Mouse (Mus musculus): ENCODE results near the gene Prickle2. TPM values are rescaled to one million over a fixed set of nuclear protein-coding genes. Genes with fewer than 3 reads are reported as not detected.

Prickle2 gene
- total and polyA plus RNA-seq, 2 experiments from 2014 or later: 10.9 to 27.4 TPM

DNA sequence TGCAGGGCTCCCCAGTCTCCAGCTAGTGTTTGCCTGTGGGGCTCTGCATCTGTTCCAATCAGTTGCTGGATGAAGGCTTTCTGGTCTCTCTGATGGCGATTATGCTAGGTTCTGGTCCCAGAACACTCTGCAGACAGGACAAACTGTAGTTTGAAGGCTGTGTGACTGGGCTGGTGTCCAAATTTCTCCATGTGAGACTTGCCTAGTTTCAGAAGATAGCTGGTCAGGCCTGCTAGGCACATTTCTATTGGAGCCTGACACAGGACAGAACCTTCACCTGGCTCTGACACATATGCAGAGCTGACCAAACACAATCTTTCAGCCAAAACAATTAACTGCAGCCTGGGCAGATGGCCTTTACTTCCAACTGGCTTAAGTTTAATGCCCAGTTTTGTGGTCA is 80.0 kb downstream of the Prickle2 start:
- Histone ChIP-seq H3K9me3 (ENCODE audit: low read length) (no peaks in the 10 kb centered on the region), H3K4me1 (ENCODE audit: insufficient read depth, low read length) (no peaks in the 10 kb centered on the region), H3K36me3 (ENCODE audit: insufficient read depth, low read length) (no peaks in the 10 kb centered on the region), H3K4me3 (ENCODE audit: low read depth, low read length) (no peak overlapping the region), H3K27ac (ENCODE audit: low read depth, low read length) (no peak overlapping the region), H3K27me3 (ENCODE audit: insufficient read depth, low read length) (no peaks in the 10 kb centered on the region), H3K9ac (replicated peaks; ENCODE audit: low read length, poor library complexity, severe bottlenecking) (no peak overlapping the region), H3K4me2 (ENCODE audit: low read depth, low read length, poor library complexity, severe bottlenecking) (no peak overlapping the region)
- 57% methylated on average over 1 of the region's 1 CpGs for WGBS
- TF ChIP-seq CTCF (IDR thresholded peaks at IDR 0.05): no peak
- DNase-seq (ENCODE audit: low spot score) (peak; percentile 72), ATAC-seq (ENCODE audit: low FRiP score) (no peak)

DNA sequence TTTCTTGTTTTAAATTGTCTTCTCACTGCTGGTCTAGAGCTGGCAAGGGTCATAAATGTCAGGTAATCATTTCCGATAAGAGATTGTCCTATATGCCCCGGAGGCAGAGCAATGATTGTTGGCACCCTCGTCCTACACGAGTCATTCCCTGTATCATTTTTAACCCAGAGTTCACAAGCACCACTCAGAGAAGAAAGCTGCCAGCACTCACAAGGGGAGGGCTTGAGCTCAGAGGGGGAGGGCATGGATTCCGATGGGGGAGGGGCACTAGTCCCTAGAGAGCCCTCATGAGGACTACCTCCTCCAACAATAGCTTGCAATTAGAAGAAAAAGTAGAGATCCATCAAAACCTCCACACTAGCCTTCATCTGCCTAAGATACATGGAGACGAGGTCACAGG is 81.6 kb downstream of the Prickle2 start:
- Histone ChIP-seq H3K4me1 (ENCODE audit: insufficient read depth, low read length) (no peaks in the 10 kb centered on the region), H3K27me3 (ENCODE audit: insufficient read depth, low read length) (no peaks in the 10 kb centered on the region), H3K36me3 (ENCODE audit: insufficient read depth, low read length) (no peaks in the 10 kb centered on the region), H3K4me3 (ENCODE audit: low read depth, low read length) (no peak overlapping the region), H3K27ac (ENCODE audit: low read depth, low read length) (no peak overlapping the region), H3K9me3 (ENCODE audit: low read length) (no peaks in the 10 kb centered on the region), H3K9ac (replicated peaks; ENCODE audit: low read length, poor library complexity, severe bottlenecking) (no peak overlapping the region), H3K4me2 (ENCODE audit: low read depth, low read length, poor library complexity, severe bottlenecking) (no peak overlapping the region)
- TF ChIP-seq CTCF (IDR thresholded peaks at IDR 0.05): no peak
- no peak for ATAC-seq (ENCODE audit: low FRiP score)
- DNase-seq (ENCODE audit: low spot score): no peak
- WGBS: 69% methylated on average over 6 of the region's 6 CpGs

DNA sequence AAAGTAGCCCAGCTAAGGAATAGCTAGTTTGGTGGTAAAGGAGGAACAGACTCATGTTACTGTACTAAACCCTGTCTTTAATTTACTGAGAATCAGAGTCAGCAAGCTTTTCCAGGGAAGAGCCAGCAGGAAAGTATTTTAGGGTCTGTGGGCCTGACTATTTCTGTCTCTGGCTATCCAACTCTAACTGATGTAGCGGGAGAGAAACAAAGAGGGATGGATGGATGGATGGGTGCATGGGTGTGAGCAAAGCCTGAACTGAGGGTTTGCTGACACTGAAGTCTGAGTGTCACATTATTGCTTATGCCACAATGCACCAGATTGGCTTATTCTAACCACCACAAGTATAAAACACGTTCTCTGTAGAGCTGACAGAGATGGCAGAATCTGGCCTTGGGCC is 88.8 kb downstream of the Prickle2 start:
- H3K4me2 ChIP-seq (ENCODE audit: low read depth, low read length, poor library complexity, severe bottlenecking): no peak overlapping the region
- DNase-seq (ENCODE audit: low spot score) (no peak), ATAC-seq (ENCODE audit: low FRiP score) (no peak)
- H3K27me3 ChIP-seq (ENCODE audit: insufficient read depth, low read length): no peaks in the 10 kb centered on the region
- no peaks in the 10 kb centered on the region for H3K4me1 ChIP-seq (ENCODE audit: insufficient read depth, low read length)
- H3K36me3 ChIP-seq (ENCODE audit: insufficient read depth, low read length): no peaks in the 10 kb centered on the region
- 76% methylated on average over 2 of the region's 2 CpGs for WGBS
- H3K9me3 ChIP-seq (ENCODE audit: low read length): no peaks in the 10 kb centered on the region
- H3K27ac ChIP-seq (ENCODE audit: low read depth, low read length): no peak overlapping the region
- no peak for TF ChIP-seq CTCF (IDR thresholded peaks at IDR 0.05)
- H3K9ac ChIP-seq (replicated peaks; ENCODE audit: low read length, poor library complexity, severe bottlenecking): no peak overlapping the region
- H3K4me3 ChIP-seq (ENCODE audit: low read depth, low read length): no peak overlapping the region

DNA sequence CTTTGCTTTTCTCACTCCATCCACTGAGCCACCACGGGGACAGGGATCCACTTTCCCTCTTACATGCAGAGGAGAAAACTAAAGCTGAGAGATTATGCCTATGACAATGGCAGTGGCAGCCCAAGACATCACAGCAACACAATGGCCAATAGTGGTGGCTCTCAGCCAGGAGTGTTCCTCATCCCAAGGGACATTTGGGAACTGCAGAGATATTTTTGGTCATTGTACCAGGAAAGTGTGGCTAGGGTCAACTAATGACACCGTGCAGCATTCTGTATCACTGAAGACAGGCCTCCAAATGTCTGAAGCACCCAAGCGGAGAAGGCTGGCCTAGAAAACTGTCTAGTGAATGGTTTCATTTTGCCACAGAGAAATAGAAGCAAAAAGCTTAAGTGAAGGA is 91.2 kb downstream of the Prickle2 start:
- H3K4me2 ChIP-seq (ENCODE audit: low read depth, low read length, poor library complexity, severe bottlenecking): no peak overlapping the region
- no peak overlapping the region for H3K27ac ChIP-seq (ENCODE audit: low read depth, low read length)
- H3K4me3 ChIP-seq (ENCODE audit: low read depth, low read length): no peak overlapping the region
- TF ChIP-seq CTCF (IDR thresholded peaks at IDR 0.05): no peak
- no peak for ATAC-seq (ENCODE audit: low FRiP score)
- no peaks in the 10 kb centered on the region for H3K4me1 ChIP-seq (ENCODE audit: insufficient read depth, low read length)
- no peak overlapping the region for H3K9ac ChIP-seq (replicated peaks; ENCODE audit: low read length, poor library complexity, severe bottlenecking)
- no peaks in the 10 kb centered on the region for H3K9me3 ChIP-seq (ENCODE audit: low read length)
- no peaks in the 10 kb centered on the region for H3K36me3 ChIP-seq (ENCODE audit: insufficient read depth, low read length)
- H3K27me3 ChIP-seq (ENCODE audit: insufficient read depth, low read length): no peaks in the 10 kb centered on the region
- WGBS: 83% methylated on average over 3 of the region's 3 CpGs
- no peak for DNase-seq (ENCODE audit: low spot score)

DNA sequence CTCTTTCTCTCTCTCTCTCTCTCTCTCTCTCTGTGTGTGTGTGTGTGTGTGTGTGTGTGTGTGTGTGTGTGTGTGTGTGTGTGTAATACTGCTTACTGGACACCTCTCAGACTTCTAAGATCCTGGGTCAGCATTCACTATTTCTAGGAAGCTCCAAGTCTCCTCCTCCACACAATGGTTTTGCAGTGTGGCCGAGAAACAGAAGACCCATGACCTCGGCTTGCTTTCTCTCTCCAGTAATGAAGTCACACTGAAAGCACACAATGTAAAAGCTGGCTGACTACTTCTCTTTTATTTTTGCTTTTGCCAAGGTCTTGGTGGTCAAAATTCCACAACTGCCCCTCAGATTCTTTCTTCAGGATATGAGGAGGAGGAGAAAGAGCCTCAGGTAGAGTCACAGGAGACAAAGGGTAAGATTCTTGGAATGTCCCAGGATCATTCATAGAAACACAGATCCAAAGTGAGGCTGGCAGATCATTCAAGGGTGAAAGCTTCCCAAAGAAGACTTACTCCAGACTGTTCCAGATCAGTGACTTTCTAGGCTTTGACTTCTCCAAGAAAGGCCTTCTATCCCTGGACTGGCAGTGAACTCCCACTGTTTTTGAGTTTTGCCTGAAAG is 93.7 kb downstream of the Prickle2 start:
- no peak overlapping the region for H3K4me2 ChIP-seq (ENCODE audit: low read depth, low read length, poor library complexity, severe bottlenecking)
- no peaks in the 10 kb centered on the region for H3K4me1 ChIP-seq (ENCODE audit: insufficient read depth, low read length)
- H3K27ac ChIP-seq (ENCODE audit: low read depth, low read length): no peak overlapping the region
- TF ChIP-seq CTCF (IDR thresholded peaks at IDR 0.05): no peak
- H3K9me3 ChIP-seq (ENCODE audit: low read length): no peaks in the 10 kb centered on the region
- DNase-seq (ENCODE audit: low spot score): no peak
- ATAC-seq (ENCODE audit: low FRiP score): no peak
- 17% methylated on average over 2 of the region's 2 CpGs for WGBS
- no peak overlapping the region for H3K4me3 ChIP-seq (ENCODE audit: low read depth, low read length)
- H3K27me3 ChIP-seq (ENCODE audit: insufficient read depth, low read length): no peaks in the 10 kb centered on the region
- H3K36me3 ChIP-seq (ENCODE audit: insufficient read depth, low read length): no peaks in the 10 kb centered on the region
- no peak overlapping the region for H3K9ac ChIP-seq (replicated peaks; ENCODE audit: low read length, poor library complexity, severe bottlenecking)

- no peak for TF ChIP-seq CTCF (IDR thresholded peaks at IDR 0.05)
- Histone ChIP-seq H3K9ac (replicated peaks; ENCODE audit: low read length, poor library complexity, severe bottlenecking) (no peak overlapping the region), H3K4me2 (ENCODE audit: low read depth, low read length, poor library complexity, severe bottlenecking) (no peak overlapping the region), H3K4me3 (ENCODE audit: low read depth, low read length) (no peak overlapping the region), H3K9me3 (ENCODE audit: low read length) (no peaks in the 10 kb centered on the region), H3K27me3 (ENCODE audit: insufficient read depth, low read length) (no peaks in the 10 kb centered on the region), H3K27ac (ENCODE audit: low read depth, low read length) (no peak overlapping the region), H3K4me1 (ENCODE audit: insufficient read depth, low read length) (no peaks in the 10 kb centered on the region), H3K36me3 (ENCODE audit: insufficient read depth, low read length) (no peaks in the 10 kb centered on the region)
- 73% methylated on average over 9 of the region's 9 CpGs for WGBS
- ATAC-seq (ENCODE audit: low FRiP score) (no peak), DNase-seq (ENCODE audit: low spot score) (peak; percentile 30)
Measured at GRCm38 (mm10) chr6:92609682-92610235, 96.2 kb downstream of the Prickle2 start.
